In the genomic region with DNA sequence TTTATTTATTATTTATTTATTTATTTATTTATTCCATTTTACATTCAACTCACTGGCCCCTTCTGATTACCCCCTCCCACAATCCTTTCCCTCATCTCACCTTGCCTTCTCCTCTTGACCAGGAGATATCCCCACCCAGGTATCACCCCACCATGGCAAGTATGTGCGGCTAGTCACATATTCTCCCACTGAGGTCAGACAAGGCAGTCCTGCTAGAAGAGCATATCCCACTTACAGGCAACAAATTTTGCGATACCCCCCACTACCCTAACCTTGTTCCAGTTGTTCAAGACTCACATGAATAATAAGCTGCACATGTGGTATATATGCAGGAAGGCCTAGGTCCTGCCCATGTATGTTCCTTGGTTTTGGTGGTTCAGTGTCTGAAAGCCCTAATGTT, we compare ENCODE assay signal across 16 mouse cellular contexts.
"Had no signal": no experiment of that assay in that cellular context is flagged by ENCODE, and none has a peak within 500 bp of the region (broad histone marks: within the 10 kb centered on the region; RNA-seq: fewer than 3 reads in every experiment).

No protein-coding gene starts in this region.

- H3K4me1 ChIP-seq: neural tube, embryonic 13.5 days; neural tube, embryonic 15.5 days; stomach, embryonic 15.5 days had no signal

- H3K36me3 ChIP-seq: neural tube, embryonic 13.5 days; neural tube, embryonic 15.5 days; stomach, embryonic 15.5 days had no signal

- H3K9ac ChIP-seq: neural tube, embryonic 13.5 days; neural tube, embryonic 15.5 days; stomach, embryonic 15.5 days had no signal

- H3K27me3 ChIP-seq: neural tube, embryonic 13.5 days; neural tube, embryonic 15.5 days; stomach, embryonic 15.5 days had no signal

- H3K27ac ChIP-seq: neural tube, embryonic 13.5 days; neural tube, embryonic 15.5 days; stomach, embryonic 15.5 days; stomach, postnatal 0 days had no signal

- DNase-seq: retina, postnatal 1 day; right cerebral cortex, adult 18-20 months; right cerebral cortex, postnatal 14 days; right cerebral cortex, postnatal 25 days; right cerebral cortex, postnatal 4 days; spleen, adult 18-20 months; thymus, adult 18-20 months; thymus, adult 2 months; thymus, postnatal 14 days; thymus, postnatal 25 days; thymus, postnatal 36 days; thymus, postnatal 4 days had no signal

- H3K4me3 ChIP-seq: neural tube, embryonic 13.5 days; neural tube, embryonic 15.5 days; stomach, embryonic 15.5 days had no signal

- H3K4me2 ChIP-seq: neural tube, embryonic 13.5 days; neural tube, embryonic 15.5 days; stomach, embryonic 15.5 days had no signal

- H3K9me3 ChIP-seq: neural tube, embryonic 13.5 days; neural tube, embryonic 15.5 days; stomach, embryonic 15.5 days had no signal
